Mouse (Mus musculus) ES-Bruce4 (cell line): ENCODE results near the gene Llgl2.

Experiments
- EP300 ChIP-seq: IDR thresholded peaks from 2 replicates; pipeline ENCODE4 v1.6.1; 2011; ENCODE audit warnings: low read depth, low read length; ENCODE audit not compliant: insufficient read depth
- POLR2A ChIP-seq: IDR thresholded peaks from one replicate; pipeline ENCODE4 v1.8.1; 2011; ENCODE audit warnings: low read length; ENCODE audit not compliant: insufficient read depth

DNA sequence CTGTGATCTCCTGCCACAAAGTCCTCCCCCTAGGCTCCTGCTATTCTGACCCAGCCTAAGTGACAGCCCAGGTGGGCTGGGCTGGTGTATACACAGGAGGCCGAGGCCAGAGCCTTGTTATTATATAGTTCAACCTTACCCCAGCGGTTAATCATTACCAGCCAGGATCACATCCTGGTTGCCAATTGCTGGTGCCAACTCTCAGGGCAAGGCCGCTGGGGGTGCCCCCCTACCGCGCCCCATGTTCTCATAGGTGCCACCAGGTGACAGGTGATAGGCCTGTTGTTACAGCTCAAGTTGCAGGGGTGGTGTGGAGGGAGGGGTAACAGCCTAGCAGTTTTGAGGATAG is 20.0 kb downstream of the Llgl2 start:
- TF ChIP-seq POLR2A (no peak), EP300 (no peak)
